Mouse (Mus musculus): Measurements from ENCODE around the gene Fer.

Fer gene

GRCm38 (mm10) chr17:64086875-64087608, 224.2 kb downstream of the Fer start:
- no peak for DNase-seq (ENCODE audit: low read depth)

DNA sequence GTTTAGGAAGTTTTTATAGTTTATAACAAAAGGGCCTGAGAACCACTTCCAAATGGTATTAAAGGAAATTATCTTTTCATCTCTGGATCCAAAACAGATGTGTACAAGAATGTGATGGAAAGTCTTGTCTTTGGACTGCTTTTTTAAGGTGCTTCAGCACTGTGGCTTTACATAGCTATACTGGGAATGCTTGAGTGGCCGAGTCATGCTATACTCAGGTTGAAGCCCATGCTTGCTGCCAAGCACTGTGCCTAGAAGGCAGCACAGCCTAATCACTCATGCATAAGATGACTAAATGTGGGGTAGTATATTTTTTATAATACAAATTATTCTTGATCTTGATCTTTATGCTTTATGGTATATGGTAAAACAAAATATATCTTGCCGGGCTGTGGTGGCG, 225.0 kb downstream of the Fer start:
- DNase-seq (ENCODE audit: low read depth): no peak

DNA sequence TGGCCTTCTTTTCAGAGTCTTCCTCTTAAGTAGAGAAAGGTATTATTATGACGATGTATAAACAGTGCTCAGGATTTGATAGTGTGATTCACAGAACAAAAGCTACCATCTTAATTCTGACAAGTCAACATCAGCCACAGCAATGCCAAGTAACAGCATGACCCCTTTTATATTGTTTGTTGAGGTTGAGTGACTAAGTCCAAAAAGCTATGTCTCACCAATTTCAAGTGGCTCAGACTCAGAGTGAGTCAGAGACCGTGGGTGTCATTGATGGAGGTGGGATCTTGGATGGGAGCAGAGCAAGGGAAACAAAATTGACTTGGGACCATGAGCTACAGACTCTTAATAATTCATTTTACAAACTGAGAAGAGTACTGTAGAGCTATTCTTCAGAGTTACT, 230.9 kb downstream of the Fer start:
- DNase-seq (ENCODE audit: low read depth): peak; percentile 61

DNA sequence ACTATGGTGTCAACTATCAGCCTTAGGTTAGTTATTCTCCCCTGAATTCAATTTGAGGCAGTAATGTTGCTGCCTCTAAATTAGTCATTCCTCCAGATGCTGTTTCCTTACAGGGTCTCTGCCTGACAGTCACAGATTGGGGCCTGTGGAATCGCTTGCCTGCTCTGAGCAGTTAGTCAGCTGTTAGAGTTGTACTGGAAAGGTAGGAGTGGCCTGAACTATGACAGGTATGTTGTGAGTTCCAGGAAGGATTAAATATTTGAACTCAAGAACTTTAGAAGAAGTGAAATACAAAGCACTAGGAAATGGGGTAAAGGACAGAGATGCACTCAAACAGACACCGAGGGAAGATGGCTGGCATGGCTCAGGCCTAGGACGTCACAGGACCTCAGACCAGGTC, 233.9 kb downstream of the Fer start:
- no peak for DNase-seq (ENCODE audit: low read depth)

- DNase-seq (ENCODE audit: low read depth): no peak
These were observed 235.0 kb downstream of the Fer start for GRCm38 (mm10) chr17:64097788-64098359.

DNA sequence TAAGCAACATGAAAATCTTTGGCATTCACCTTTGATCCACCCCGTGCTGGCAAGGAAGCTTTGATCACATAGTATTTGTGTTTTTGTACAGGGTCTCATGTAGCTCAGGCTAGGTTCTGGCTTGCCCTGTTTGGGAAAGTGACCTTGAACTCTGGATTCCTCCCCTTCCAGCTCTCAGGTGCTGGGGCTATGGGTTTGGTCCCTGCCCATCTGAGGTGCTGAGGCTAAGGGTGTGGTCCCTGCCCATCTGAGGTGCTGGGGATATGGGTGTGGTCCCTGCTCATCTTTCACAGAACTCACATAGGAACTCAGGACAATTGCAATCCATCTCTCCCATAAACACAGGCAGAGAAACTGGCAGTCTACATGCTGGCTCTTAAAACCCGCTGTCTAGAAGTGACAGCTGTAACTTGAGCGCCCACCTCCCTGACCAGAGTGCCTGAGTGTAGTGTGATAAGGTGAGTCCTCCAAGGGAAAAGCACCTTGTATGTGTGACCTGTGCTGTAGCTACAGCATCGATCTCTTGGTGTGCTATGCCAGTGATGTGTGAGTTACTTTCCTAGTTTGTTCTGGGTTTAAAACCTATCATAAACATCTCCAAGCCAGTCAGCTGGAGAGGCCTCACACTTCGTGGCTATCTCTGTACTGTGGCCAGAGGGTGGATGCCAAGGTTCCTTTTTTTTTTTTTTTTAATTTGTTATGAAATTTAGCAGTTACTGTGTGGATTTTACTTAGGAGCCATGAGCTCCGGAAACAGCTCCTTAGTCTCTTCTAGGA, 236.7 kb downstream of the Fer start:
- no peak for DNase-seq (ENCODE audit: low read depth)

- DNase-seq (ENCODE audit: low read depth): no peak
These were observed 237.3 kb downstream of the Fer start for GRCm38 (mm10) chr17:64100172-64100510.

GRCm38 (mm10) chr17:64108773-64109172, 245.9 kb downstream of the Fer start:
- no peak for DNase-seq (ENCODE audit: low read depth)

GRCm38 (mm10) chr17:64109871-64110270, 247.0 kb downstream of the Fer start:
- DNase-seq (ENCODE audit: low read depth): no peak

- DNase-seq (ENCODE audit: low read depth): no peak
These were observed 250.8 kb downstream of the Fer start for GRCm38 (mm10) chr17:64113625-64114024.

- DNase-seq (ENCODE audit: low read depth): no peak
These were observed 253.9 kb downstream of the Fer start for GRCm38 (mm10) chr17:64116762-64117161.

GRCm38 (mm10) chr17:64119697-64120288, 256.9 kb downstream of the Fer start:
- DNase-seq (ENCODE audit: low read depth): no peak

GRCm38 (mm10) chr17:64122556-64122955, 259.7 kb downstream of the Fer start:
- DNase-seq (ENCODE audit: low read depth): no peak

DNA sequence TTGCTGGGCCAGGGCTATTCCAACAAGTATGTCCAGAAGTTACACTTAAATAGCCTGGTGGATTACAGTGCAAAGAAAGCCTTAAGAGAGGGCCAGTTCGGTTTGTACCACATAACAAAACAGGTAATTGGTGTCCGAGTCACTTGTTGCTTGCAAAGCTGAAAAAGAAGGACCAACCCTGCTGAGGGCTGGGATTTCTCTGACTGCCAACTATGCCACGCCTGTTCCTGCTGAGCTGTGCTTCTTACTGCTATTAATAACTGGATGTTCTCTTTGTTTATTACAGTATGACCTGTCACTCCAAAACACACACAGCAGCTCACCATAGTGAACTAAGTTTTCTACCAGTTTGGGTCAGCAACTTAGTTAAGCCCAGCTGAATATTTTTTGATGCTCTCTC, 260.9 kb downstream of the Fer start:
- DNase-seq (ENCODE audit: low read depth): no peak

DNA sequence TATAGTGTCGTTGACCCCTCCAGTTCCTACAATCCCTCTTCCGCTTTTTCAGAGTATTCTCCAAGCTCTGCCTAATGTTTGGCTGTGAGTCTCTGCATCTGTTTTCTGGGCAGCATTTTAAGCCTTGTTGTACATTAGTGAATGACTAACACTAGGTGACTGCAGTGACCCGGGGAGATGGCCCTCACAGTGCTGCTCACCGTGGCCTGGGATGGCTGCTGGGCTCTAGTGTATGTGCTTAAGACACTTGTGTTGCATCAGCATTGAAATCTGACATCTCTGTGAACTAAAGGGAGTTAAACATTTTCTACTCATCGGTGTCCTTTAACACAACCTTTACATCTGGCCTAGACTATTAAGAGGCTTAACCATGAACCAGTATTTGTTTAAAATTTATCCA, 264.0 kb downstream of the Fer start:
- no peak for DNase-seq (ENCODE audit: low read depth)

GRCm38 (mm10) chr17:64129750-64130149, 266.9 kb downstream of the Fer start:
- no peak for DNase-seq (ENCODE audit: low read depth)

GRCm38 (mm10) chr17:64130356-64130755, 267.5 kb downstream of the Fer start:
- DNase-seq (ENCODE audit: low read depth): peak; percentile 38

- DNase-seq (ENCODE audit: low read depth): no peak
These were observed 269.3 kb downstream of the Fer start for GRCm38 (mm10) chr17:64132183-64132582.

GRCm38 (mm10) chr17:64135941-64136650, 273.2 kb downstream of the Fer start:
- DNase-seq (ENCODE audit: low read depth): no peak

DNA sequence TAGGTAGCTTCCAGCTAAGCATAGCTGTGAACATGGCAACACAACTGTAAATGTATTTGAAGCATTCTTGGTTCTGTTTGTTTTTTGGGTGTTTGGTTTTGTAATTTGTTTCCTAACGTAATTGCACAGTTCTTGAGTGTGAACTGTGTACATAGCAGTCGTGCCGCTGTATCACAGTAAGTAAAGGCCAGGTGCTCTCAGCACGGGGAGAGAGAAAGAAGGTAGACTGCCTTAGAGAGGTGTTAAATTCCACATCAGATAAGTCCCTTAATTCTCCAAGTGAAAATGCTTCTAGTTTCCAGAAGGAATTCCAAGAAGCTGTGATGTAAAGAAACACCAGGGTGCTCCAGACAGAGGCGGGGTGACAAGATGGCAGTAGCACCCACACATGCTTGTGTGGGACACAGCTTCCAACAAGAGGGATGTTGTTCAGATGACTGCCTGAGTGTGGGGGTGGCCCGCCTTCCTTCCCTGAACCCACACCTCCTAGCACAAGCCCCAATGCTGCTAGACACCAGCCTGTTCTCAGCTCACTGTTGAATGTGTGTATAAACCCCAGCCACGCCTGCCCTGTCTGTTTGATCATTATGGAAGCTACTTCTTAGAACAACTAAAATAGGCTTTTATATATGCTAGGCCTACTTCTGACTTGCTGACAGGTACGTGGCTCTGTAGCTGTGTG, 275.3 kb downstream of the Fer start:
- no peak for DNase-seq (ENCODE audit: low read depth)

DNA sequence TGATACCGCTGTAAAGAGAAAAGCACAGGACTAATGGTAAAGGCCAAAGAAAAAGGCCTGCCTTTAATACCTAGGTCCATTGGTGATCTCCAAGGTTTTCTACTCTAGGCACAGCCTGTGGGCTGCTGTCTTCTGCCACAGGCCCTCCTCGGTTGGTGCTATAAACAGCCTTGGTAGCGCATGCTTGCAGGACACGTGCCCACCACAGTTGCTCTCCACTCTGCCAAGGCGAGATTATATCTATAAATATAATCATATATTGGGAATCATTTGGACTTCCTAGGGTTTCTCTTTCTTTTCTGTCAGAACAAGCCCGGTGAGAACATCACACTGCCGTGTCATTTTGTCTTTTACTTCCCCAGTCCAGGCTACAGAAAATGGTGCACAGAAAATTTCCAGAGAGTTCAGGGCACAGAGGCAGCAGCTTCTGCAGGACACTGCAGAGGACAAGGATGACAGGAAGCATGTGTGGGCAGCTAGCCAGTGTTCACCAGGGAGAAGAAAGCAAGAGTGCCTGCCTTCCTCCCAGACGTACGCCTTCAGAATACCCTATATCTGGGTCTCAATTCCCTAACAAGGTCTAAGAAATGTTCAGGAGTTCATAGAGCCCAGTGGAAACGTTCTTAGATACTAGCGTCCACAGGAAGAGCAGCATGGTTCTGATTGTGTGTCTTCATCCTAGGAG, 276.5 kb downstream of the Fer start:
- no peak for DNase-seq (ENCODE audit: low read depth)
